Mouse (Mus musculus) hindbrain, postnatal 0 days (tissue): Measurements from ENCODE around the gene Cntfr. TPM values are rescaled to one million over a fixed set of nuclear protein-coding genes. Genes with fewer than 3 reads are reported as not detected.

ENCODE experiments used
- ATAC-seq: fragments of 200-750 bp; cut with Nextera tagmentation; 2 replicates; pipeline ENCODE4 v1.8.0; 2017; ENCODE audit warnings: mild to moderate bottlenecking, moderate TSS enrichment, moderate library complexity
- DNase-seq: peaks from one replicate; pipeline ENCODE4 v3.0.0-alpha.2; 2015; ENCODE audit warnings: low spot score
- H3K27ac ChIP-seq: fragments of 300-500 bp; sonication (generic); 2 replicates; pipeline ENCODE4 v1.5.1; 2014; ENCODE audit warnings: mild to moderate bottlenecking
- H3K27me3 ChIP-seq: fragments of 300-500 bp; sonication (generic); 2 replicates; pipeline ENCODE4 v1.6.1; 2014; ENCODE audit warnings: low read length, mixed read lengths; ENCODE audit not compliant: insufficient read depth
- H3K36me3 ChIP-seq: fragments of 300-500 bp; sonication (generic); 2 replicates; pipeline ENCODE4 v1.6.1; 2014; ENCODE audit warnings: low read length, mixed read lengths; ENCODE audit not compliant: insufficient read depth
- H3K4me1 ChIP-seq: fragments of 300-500 bp; sonication (generic); 2 replicates; pipeline ENCODE4 v1.6.1; 2014; ENCODE audit warnings: antibody characterized with exemption, low read length, mixed read lengths; ENCODE audit not compliant: insufficient read depth
- H3K4me2 ChIP-seq: fragments of 300-500 bp; sonication (generic); 2 replicates; pipeline ENCODE4 v1.6.1; 2014; ENCODE audit warnings: low read depth, mild to moderate bottlenecking, low read length, moderate library complexity, mixed read lengths
- H3K4me3 ChIP-seq: fragments of 300-500 bp; sonication (generic); 2 replicates; pipeline ENCODE4 v1.5.1; 2014; ENCODE audit warnings: low read length
- H3K9ac ChIP-seq: fragments of 300-500 bp; sonication (generic); replicated peaks from 2 replicates; pipeline ENCODE4 v1.6.1; 2014; ENCODE audit warnings: mild to moderate bottlenecking, low read length, moderate library complexity, mixed read lengths
- H3K9me3 ChIP-seq: fragments of 300-500 bp; sonication (generic); 2 replicates; pipeline ENCODE4 v1.6.1; 2016; ENCODE audit warnings: low read length, mixed read lengths
- CTCF ChIP-seq: IDR thresholded peaks from 2 replicates; pipeline ENCODE4 v1.5.1; 2016; ENCODE audit warnings: antibody characterized with exemption, control low read depth, low read depth
- WGBS: fragments of 180-500 bp; shearing (Covaris S2); extraction: QIAGEN DNeasy Blood & Tissue Kit; methylation state at CpG from one replicate; pipeline ENCODE4 v1.1.7; 2014; 5-methylcytosine and 5-hydroxymethylcytosine counted together
- polyA plus RNA-seq: library from polyadenylated mRNA; unstranded; fragments of >200 nt; fragmentation: Nextera tagmentation; extraction: Ambion mirVana; gene quantifications from 2 replicates; pipeline ENCODE4 v1.2.1, GENCODE M21; 2015
- total RNA-seq: library from RNA; depleted of rRNA; stranded (reverse); fragments of >200 nt; gene quantifications from 2 replicates; pipeline ENCODE4 v1.2.3, GENCODE M21; 2014

Gene Cntfr
- total and polyA plus RNA-seq, 2 experiments from 2014 or later: 22.1 to 61.9 TPM

GRCm38 (mm10) chr4:41682789-41683188 is 14.1 kb downstream of the Cntfr start:
- peak overlapping the region; percentile 0; the same call in 1 of the 2 replicates for H3K27ac ChIP-seq
- TF ChIP-seq CTCF: no peak
- ATAC-seq (no peak), DNase-seq (no peak)
- no peaks in the 10 kb centered on the region for H3K27me3 ChIP-seq
- no peak overlapping the region for H3K4me3 ChIP-seq
- no peaks in the 10 kb centered on the region for H3K9me3 ChIP-seq
- H3K4me2 ChIP-seq: peak overlapping the region; percentile 16
- 0 out of 2 replicates have a peak overlapping the region, but pooled peaks have one; percentile 28 for H3K9ac ChIP-seq
- 35% methylated on average over 6 of the region's 6 CpGs for WGBS
- H3K36me3 ChIP-seq: no peaks in the 10 kb centered on the region
- H3K4me1 ChIP-seq: no peaks in the 10 kb centered on the region; the same call in 1 of the 2 replicates

- H3K9me3 ChIP-seq: no peaks in the 10 kb centered on the region
- peaks cover 5% of the 10 kb centered on the region for H3K4me1 ChIP-seq
- no peaks in the 10 kb centered on the region for H3K27me3 ChIP-seq
- H3K9ac ChIP-seq: no peak overlapping the region
- no peak overlapping the region for H3K4me3 ChIP-seq
- H3K27ac ChIP-seq: no peak overlapping the region; the same call in 1 of the 2 replicates
- 57% methylated on average over 10 of the region's 10 CpGs for WGBS
- no peak for TF ChIP-seq CTCF
- ATAC-seq (no peak), DNase-seq (no peak)
- H3K36me3 ChIP-seq: no peaks in the 10 kb centered on the region
- no peak overlapping the region for H3K4me2 ChIP-seq
Measured at GRCm38 (mm10) chr4:41681947-41682346, 14.9 kb downstream of the Cntfr start.

GRCm38 (mm10) chr4:41681176-41681575 is 15.7 kb downstream of the Cntfr start:
- H3K9ac ChIP-seq: no peak overlapping the region
- 42% methylated on average over 4 of the region's 4 CpGs for WGBS

GRCm38 (mm10) chr4:41679291-41679690 is 17.6 kb downstream of the Cntfr start:
- DNase-seq (no peak), ATAC-seq (no peak)
- 71% methylated on average over 1 of the region's 2 CpGs for WGBS
- no peak overlapping the region for H3K4me3 ChIP-seq
- no peaks in the 10 kb centered on the region for H3K27me3 ChIP-seq
- H3K36me3 ChIP-seq: no peaks in the 10 kb centered on the region
- H3K4me1 ChIP-seq: peaks cover 20% of the 10 kb centered on the region
- no peak overlapping the region for H3K9ac ChIP-seq
- no peaks in the 10 kb centered on the region for H3K9me3 ChIP-seq
- TF ChIP-seq CTCF: no peak
- H3K27ac ChIP-seq: peak overlapping the region; percentile 15; the same call in 1 of the 2 replicates
- no peak overlapping the region for H3K4me2 ChIP-seq

More at GRCm38 (mm10) chr4:41681176-41681575, 15.7 kb downstream of the Cntfr start:
- DNase-seq (no peak), ATAC-seq (no peak)
- no peak for TF ChIP-seq CTCF
- no peak overlapping the region for H3K27ac ChIP-seq
- H3K27me3 ChIP-seq: no peaks in the 10 kb centered on the region
- H3K9me3 ChIP-seq: no peaks in the 10 kb centered on the region
- peaks cover 13% of the 10 kb centered on the region for H3K4me1 ChIP-seq
- H3K4me2 ChIP-seq: no peak overlapping the region
- H3K36me3 ChIP-seq: no peaks in the 10 kb centered on the region
- H3K4me3 ChIP-seq: no peak overlapping the region

GRCm38 (mm10) chr4:41678863-41679262 is 18.0 kb downstream of the Cntfr start:
- DNase-seq (no peak), ATAC-seq (no peak)
- no peaks in the 10 kb centered on the region for H3K27me3 ChIP-seq
- no peak overlapping the region for H3K9ac ChIP-seq
- H3K4me1 ChIP-seq: peaks cover 20% of the 10 kb centered on the region
- H3K4me2 ChIP-seq: no peak overlapping the region
- no peak for TF ChIP-seq CTCF
- peak overlapping the region; percentile 15; the same call in 1 of the 2 replicates for H3K27ac ChIP-seq
- no peaks in the 10 kb centered on the region for H3K9me3 ChIP-seq
- 63% methylated on average over 6 of the region's 6 CpGs for WGBS
- H3K4me3 ChIP-seq: no peak overlapping the region
- H3K36me3 ChIP-seq: no peaks in the 10 kb centered on the region

- ATAC-seq (peak; percentile 52), DNase-seq (peak; percentile 76)
- no peak overlapping the region for H3K4me3 ChIP-seq
- WGBS: 38% methylated on average over 12 of the region's 13 CpGs
- peak overlapping the region; percentile 33; the same call in 1 of the 2 replicates for H3K9ac ChIP-seq
- H3K4me2 ChIP-seq: no peak overlapping the region
- no peaks in the 10 kb centered on the region for H3K9me3 ChIP-seq
- TF ChIP-seq CTCF: no peak
- H3K36me3 ChIP-seq: no peaks in the 10 kb centered on the region
- H3K4me1 ChIP-seq: peaks cover 30% of the 10 kb centered on the region
- H3K27ac ChIP-seq: peak overlapping the region; percentile 67
- H3K27me3 ChIP-seq: no peaks in the 10 kb centered on the region
Measured at GRCm38 (mm10) chr4:41677006-41677629, 19.8 kb downstream of the Cntfr start.

- ATAC-seq (0 out of 2 replicates have a peak, but pooled peaks have one; percentile 21), DNase-seq (peak; percentile 60)
- Histone ChIP-seq H3K9ac (peak overlapping the region; percentile 39), H3K9me3 (no peaks in the 10 kb centered on the region), H3K4me2 (0 out of 2 replicates have a peak overlapping the region, but pooled peaks have one; percentile 8), H3K27me3 (no peaks in the 10 kb centered on the region), H3K36me3 (no peaks in the 10 kb centered on the region), H3K4me1 (peaks cover 35% of the 10 kb centered on the region), H3K4me3 (no peak overlapping the region), H3K27ac (peak overlapping the region; percentile 67)
- WGBS: 37% methylated on average over 17 of the region's 17 CpGs
- no peak for TF ChIP-seq CTCF
Measured at GRCm38 (mm10) chr4:41676248-41677005, 20.5 kb downstream of the Cntfr start.
